In genomic region chr9:77469791-77470607, GRCm38 (mm10) we compare ENCODE assay signal across 8 mouse cellular contexts.
A peak's percentile ranks its signal among the peaks of the same experiment; 100 is the strongest.
DNase-seq lines count a peak whose midpoint lies in the region.

No protein-coding gene starts in this region.

- peak; percentile 60 for DNase-seq in CD4-positive helper T cell, adult 2 months (ENCODE audit: low read depth, low spot score)
- DNase-seq in CD8-positive naive resting alpha-beta T cell, adult 2 months (ENCODE audit: low read depth in 2 of 2, low spot score in 2 of 2), result peak; percentile 21 to 23
- peak; percentile 65 for DNase-seq in gonadal fat pad, adult 2 months (ENCODE audit: low read depth)
- peak; percentile 71 for DNase-seq in kidney, postnatal 10 days
- DNase-seq in lung, postnatal 10 days, result peak; percentile 22
- peak; percentile 76 for DNase-seq in telencephalon, adult 2 months (ENCODE audit: low read depth, low spot score)
- no peak for DNase-seq in adrenal gland, postnatal 25 days
- DNase-seq in Muller cell, postnatal 12 days (ENCODE audit: inconsistent ontology term), result no peak

Comparison
In these comparisons a context has a peak if more than half of its experiments do, and no peak if none do; other contexts are left out.
1. DNase-seq: peak in CD4-positive helper T cell, adult 2 months (single experiment), CD8-positive naive resting alpha-beta T cell, adult 2 months (2 of 2), gonadal fat pad, adult 2 months (single experiment), kidney, postnatal 10 days (single experiment), lung, postnatal 10 days (single experiment) and telencephalon, adult 2 months (single experiment); none in adrenal gland, postnatal 25 days (single experiment) and Muller cell, postnatal 12 days (single experiment).